Mouse (Mus musculus): ENCODE data around the gene Tex38. TPM values are rescaled to one million over a fixed set of nuclear protein-coding genes. Genes with fewer than 3 reads are reported as not detected.
A peak's percentile ranks its signal among the peaks of the same experiment; 100 is the strongest.

Tex38 gene
- total RNA-seq (2021) = under 1 TPM in 1 of 2 experiments, not detected in 1; 0.49 TPM
- long read RNA-seq, experiment 1 = 0 reads
- long read RNA-seq, experiment 2, partial matches to known transcripts = 0 of 1 reads
- long read RNA-seq, experiment 2, other reads (novel, unspliced or antisense) = 1 of 1 reads

GRCm38 (mm10) chr4:115780918-115781317, at the start of gene Tex38:
Tex38 (minus strand) TSS chr4:115781018.
- no peak for DNase-seq (ENCODE audit: low spot score in 2 of 2)
- H3K4me3 ChIP-seq = no peak within 1 kb of the TSS
- no peak for TF ChIP-seq CTCF (conservative IDR thresholded peaks at IDR 0.05)
- no peak within 1 kb of the TSS for H3K27ac ChIP-seq

- TF ChIP-seq CTCF (conservative IDR thresholded peaks at IDR 0.05) = no peak
- Histone ChIP-seq H3K4me3 (no peak overlapping the region), H3K27ac (peak overlapping the region; percentile 7; the same call in 1 of the 2 replicates)
- DNase-seq (ENCODE audit: low spot score in 2 of 2) = no peak
Observed at GRCm38 (mm10) chr4:115830491-115830890, 49.7 kb upstream of the Tex38 start.

- Histone ChIP-seq H3K4me3 (peak overlapping the region; percentile 97), H3K27ac (peak overlapping the region; percentile 84; the same call in 1 of the 2 replicates)
- no peak for TF ChIP-seq CTCF (conservative IDR thresholded peaks at IDR 0.05)
- no peak for DNase-seq (ENCODE audit: low spot score in 2 of 2)
Observed at GRCm38 (mm10) chr4:115828572-115828902, 47.7 kb upstream of the Tex38 start.

- TF ChIP-seq CTCF (conservative IDR thresholded peaks at IDR 0.05) = no peak
- Histone ChIP-seq H3K4me3 (peak within 1 kb of the TSS; percentile 97), H3K27ac (peak within 1 kb of the TSS; percentile 84)
- peak; percentile 34 to 53 for DNase-seq (ENCODE audit: low spot score in 2 of 2)
Observed at GRCm38 (mm10) chr4:115827888-115828571, 47.2 kb upstream of the Tex38 start, which contains the start of gene Mob3c. Mob3c (plus strand) TSS chr4:115828092.

- DNase-seq (ENCODE audit: low spot score in 2 of 2) = peak in 1 of 2 experiments; percentile 10
- H3K4me3 ChIP-seq = peak overlapping the region; percentile 97
- peak; percentile 21; the same call in 1 of the 2 replicates for TF ChIP-seq CTCF (conservative IDR thresholded peaks at IDR 0.05)
- H3K27ac ChIP-seq = peak overlapping the region; percentile 84
Observed at GRCm38 (mm10) chr4:115827535-115827887, 46.7 kb upstream of the Tex38 start.

GRCm38 (mm10) chr4:115827066-115827465, 46.2 kb upstream of the Tex38 start:
- Histone ChIP-seq H3K27ac (no peak overlapping the region), H3K4me3 (no peak overlapping the region)
- DNase-seq (ENCODE audit: low spot score in 2 of 2) = peak in 1 of 2 experiments; percentile 7
- TF ChIP-seq CTCF (conservative IDR thresholded peaks at IDR 0.05) = no peak

- Histone ChIP-seq H3K4me3 (no peak overlapping the region), H3K27ac (no peak overlapping the region)
- DNase-seq (ENCODE audit: low spot score in 2 of 2) = no peak
- TF ChIP-seq CTCF (conservative IDR thresholded peaks at IDR 0.05) = no peak
Observed at GRCm38 (mm10) chr4:115825271-115825670, 44.5 kb upstream of the Tex38 start.

- no peak for TF ChIP-seq CTCF (conservative IDR thresholded peaks at IDR 0.05)
- no peak overlapping the region for H3K4me3 ChIP-seq
- H3K27ac ChIP-seq = no peak overlapping the region
- DNase-seq (ENCODE audit: low spot score in 2 of 2) = no peak
Observed at GRCm38 (mm10) chr4:115824178-115824577, 43.4 kb upstream of the Tex38 start.

- TF ChIP-seq CTCF (conservative IDR thresholded peaks at IDR 0.05) = no peak
- Histone ChIP-seq H3K4me3 (no peak overlapping the region), H3K27ac (no peak overlapping the region)
- no peak for DNase-seq (ENCODE audit: low spot score in 2 of 2)
Observed at GRCm38 (mm10) chr4:115821928-115822327, 41.1 kb upstream of the Tex38 start.

- no peak for TF ChIP-seq CTCF (conservative IDR thresholded peaks at IDR 0.05)
Observed at GRCm38 (mm10) chr4:115821431-115821830, 40.6 kb upstream of the Tex38 start.

GRCm38 (mm10) chr4:115820944-115821343, 40.1 kb upstream of the Tex38 start:
- TF ChIP-seq CTCF (conservative IDR thresholded peaks at IDR 0.05) = no peak
- Histone ChIP-seq H3K4me3 (no peak overlapping the region), H3K27ac (no peak overlapping the region)
- DNase-seq (ENCODE audit: low spot score in 2 of 2) = no peak

More at GRCm38 (mm10) chr4:115821431-115821830, 40.6 kb upstream of the Tex38 start:
- DNase-seq (ENCODE audit: low spot score in 2 of 2) = no peak
- Histone ChIP-seq H3K4me3 (no peak overlapping the region), H3K27ac (no peak overlapping the region)

GRCm38 (mm10) chr4:115820199-115820598, 39.4 kb upstream of the Tex38 start:
- Histone ChIP-seq H3K4me3 (no peak overlapping the region), H3K27ac (no peak overlapping the region)
- TF ChIP-seq CTCF (conservative IDR thresholded peaks at IDR 0.05) = no peak
- no peak for DNase-seq (ENCODE audit: low spot score in 2 of 2)

- H3K27ac ChIP-seq = no peak overlapping the region
- no peak overlapping the region for H3K4me3 ChIP-seq
- no peak for DNase-seq (ENCODE audit: low spot score in 2 of 2)
Observed at GRCm38 (mm10) chr4:115815606-115816005, 34.8 kb upstream of the Tex38 start.

GRCm38 (mm10) chr4:115812326-115812725, 31.5 kb upstream of the Tex38 start:
- TF ChIP-seq CTCF (conservative IDR thresholded peaks at IDR 0.05) = no peak
- Histone ChIP-seq H3K4me3 (no peak overlapping the region), H3K27ac (no peak overlapping the region)
- no peak for DNase-seq (ENCODE audit: low spot score in 2 of 2)

More at GRCm38 (mm10) chr4:115815606-115816005, 34.8 kb upstream of the Tex38 start:
- no peak for TF ChIP-seq CTCF (conservative IDR thresholded peaks at IDR 0.05)
